Mouse (Mus musculus) large intestine, adult 2 months (tissue): Measurements from ENCODE around the gene Myf6. TPM values are rescaled to one million over a fixed set of nuclear protein-coding genes. Genes with fewer than 3 reads are reported as not detected.

ENCODE experiments used
- DNase-seq: peaks from one replicate; pipeline ENCODE4 v3.0.0-alpha.2; 2012; ENCODE audit warnings: low read depth, low spot score
- WGBS: fragments of 180-500 bp; shearing (Covaris S2); methylation state at CpG from one replicate; pipeline ENCODE4 v1.1.7; 2018; 5-methylcytosine and 5-hydroxymethylcytosine counted together
- polyA plus RNA-seq: library from polyadenylated mRNA; depleted of rRNA; stranded (reverse); fragments of >200 nt; gene quantifications from 2 replicates; pipeline ENCODE4 v1.2.3, GENCODE M21; 2012; rRNA removed

Myf6 gene
- not detected in 2 replicates for polyA plus RNA-seq

GRCm38 (mm10) chr10:107494568-107494967, at the start of gene Myf6:
Myf6 (minus strand) TSS chr10:107494737.
- 92% methylated on average over 6 of the region's 6 CpGs for WGBS
- DNase-seq, result no peak

DNA sequence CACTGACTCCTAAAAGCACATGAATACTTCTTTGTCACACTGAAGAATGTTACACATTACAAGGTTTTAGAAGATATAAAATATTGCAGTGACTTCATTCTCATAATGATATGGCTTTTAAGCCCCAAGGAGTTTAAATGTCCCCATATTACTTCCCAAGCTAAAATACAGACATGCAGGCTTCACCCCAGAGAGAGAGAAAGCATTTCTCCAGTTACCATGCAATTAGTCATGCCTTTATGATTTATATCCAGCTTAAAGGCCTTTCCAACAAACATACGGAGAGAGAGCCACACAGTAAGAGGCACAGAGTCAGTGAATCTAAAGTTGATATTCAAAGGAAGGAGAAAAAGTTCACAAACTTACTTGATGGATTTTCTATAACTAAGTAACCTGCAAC, 48.5 kb upstream of the Myf6 start:
- DNase-seq, result no peak
- WGBS, result 19% methylated on average over 1 of the region's 1 CpGs

- no peak for DNase-seq
- WGBS, result 75% methylated on average over 1 of the region's 1 CpGs
Observed at GRCm38 (mm10) chr10:107528758-107529157, 34.2 kb upstream of the Myf6 start.

DNA sequence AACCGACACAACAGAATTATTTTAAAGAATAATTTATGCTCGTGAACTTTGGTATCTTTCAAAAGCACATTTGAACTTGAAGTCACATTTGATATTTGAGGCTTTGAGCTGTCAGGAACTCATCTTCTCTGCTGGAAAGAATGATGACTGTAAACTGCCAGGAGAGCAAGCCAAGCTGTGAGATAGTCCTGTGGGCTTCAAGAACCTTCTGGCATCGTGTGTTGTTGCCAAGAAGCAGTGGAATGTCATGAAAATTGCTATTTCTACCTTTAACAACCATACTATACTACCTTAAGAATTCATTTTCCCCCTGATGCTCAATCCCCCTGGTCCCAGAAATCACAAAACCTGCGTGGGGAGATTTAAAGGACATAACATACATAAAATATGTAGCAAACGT, 24.7 kb upstream of the Myf6 start:
- WGBS, result 68% methylated on average over 5 of the region's 5 CpGs
- DNase-seq, result no peak

DNA sequence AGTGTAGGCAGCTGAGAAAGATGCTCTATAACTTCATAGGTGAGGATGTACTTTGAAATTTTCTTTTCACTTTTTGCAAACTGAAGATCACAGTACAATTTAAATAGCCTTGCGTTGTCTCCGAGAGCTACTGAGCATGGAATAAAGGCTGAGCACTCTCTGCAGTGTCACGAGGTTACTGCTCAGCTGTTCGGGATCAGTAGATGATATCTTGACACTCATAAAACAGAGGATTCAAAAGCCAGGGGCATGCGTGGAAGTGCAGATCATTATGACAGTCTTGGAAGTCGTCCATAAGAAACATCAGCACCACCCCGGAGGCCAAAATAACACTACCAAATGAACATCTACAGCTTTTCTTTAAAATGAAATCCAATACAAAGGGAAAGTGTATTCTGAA, 22.1 kb upstream of the Myf6 start:
- DNase-seq, result no peak
- 53% methylated on average over 7 of the region's 7 CpGs for WGBS

DNA sequence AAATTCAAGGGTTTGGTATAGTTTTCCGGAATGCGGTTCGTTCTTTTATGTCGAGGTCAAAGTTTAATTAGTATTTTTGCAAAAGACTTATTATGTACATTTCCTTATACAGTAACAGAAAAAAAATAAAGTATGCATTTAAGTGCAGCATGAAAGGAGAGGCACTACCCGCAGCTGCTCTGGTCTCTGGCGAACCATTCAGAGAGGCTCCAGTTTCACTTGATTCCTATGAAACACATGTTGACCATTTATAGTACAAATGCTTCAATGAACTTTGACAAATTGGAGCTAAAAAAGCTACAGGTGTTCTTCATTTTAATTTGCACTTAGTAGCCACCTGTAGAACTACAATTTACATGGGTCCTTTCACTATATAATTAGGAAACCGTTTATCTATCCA, 20.2 kb upstream of the Myf6 start:
- no peak for DNase-seq
- 53% methylated on average over 7 of the region's 7 CpGs for WGBS

DNA sequence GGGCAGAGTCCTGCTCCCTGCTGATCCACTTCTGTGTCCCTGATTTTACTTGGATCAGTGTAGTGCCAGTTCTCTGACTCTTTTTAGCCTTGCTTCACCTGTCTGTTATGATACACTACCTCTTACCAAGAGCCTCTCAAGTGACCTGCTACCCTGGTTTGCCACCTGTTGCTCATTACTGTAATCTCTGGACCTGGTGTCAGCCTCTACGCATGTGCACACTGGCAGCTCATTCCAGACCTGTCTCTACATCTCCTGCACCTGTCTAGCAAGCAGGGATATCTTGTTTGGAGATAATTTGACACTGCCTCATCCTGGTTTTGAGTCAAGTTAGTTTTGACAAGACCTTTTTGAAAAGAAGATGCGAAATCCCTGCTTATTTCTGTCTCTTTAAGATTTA, 11.9 kb upstream of the Myf6 start:
- 82% methylated on average over 2 of the region's 2 CpGs for WGBS
- no peak for DNase-seq

DNA sequence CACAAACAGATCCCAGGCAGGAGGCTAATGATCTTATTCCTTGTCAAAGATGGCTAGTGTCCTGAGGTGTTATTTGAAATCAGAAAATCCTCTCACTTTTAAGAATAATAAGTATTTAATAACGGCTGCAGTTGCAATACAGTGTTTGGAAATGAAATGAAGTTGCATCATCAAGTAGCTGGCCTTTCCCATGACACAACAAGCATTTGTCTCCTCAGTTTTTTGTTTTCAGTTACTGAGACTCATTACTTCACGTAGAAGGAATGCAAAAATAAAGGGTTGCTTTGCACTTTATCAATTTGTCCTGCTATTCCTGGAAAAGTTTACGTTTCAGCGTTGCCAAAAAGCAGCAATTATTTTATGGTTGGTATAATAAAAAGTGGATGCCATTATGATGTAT, 8.9 kb upstream of the Myf6 start:
- no peak for DNase-seq
- WGBS, result 47% methylated on average over 4 of the region's 4 CpGs

DNA sequence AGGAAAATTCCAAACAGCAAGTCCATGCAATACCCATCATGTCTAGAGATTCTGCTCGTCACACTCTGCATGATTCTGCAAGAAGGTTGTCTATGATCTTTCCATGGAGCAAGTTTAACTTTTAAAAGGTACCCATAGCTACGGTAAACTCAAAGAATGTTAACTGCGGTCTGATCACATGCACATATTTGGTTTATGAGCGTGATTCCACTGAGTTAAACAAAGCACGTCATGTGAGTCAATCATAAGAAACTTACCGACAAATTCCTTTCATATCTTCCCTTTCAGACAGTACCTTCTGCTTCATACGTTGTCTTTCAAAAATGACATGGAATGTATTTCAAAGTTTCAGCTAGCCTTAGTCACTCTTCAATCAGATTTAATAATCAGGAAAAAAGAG, 7.7 kb upstream of the Myf6 start:
- DNase-seq, result no peak

GRCm38 (mm10) chr10:107499656-107500055, 5.1 kb upstream of the Myf6 start:
- no peak for DNase-seq
- 63% methylated on average over 7 of the region's 7 CpGs for WGBS

More for the DNA sequence above, 7.7 kb upstream of the Myf6 start:
- 77% methylated on average over 7 of the region's 7 CpGs for WGBS

DNA sequence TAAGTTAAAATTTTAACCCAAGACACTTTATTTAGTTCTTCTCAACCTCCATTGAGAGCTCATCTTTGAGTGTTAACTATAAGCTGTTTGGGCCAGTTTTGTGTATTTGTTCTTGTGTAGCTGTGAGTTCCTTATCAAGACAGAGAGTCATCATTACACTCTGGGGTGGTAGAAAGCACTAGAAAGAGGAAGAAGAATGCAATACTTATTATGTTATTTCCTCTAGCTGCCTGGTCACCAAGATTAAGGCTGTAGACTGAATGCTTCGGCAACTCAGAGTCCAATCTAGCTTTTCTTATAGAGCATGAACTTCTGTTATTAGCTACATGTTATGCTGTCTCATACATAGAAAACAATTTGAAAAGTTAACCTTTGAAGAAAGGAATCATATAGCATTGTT, 1.9 kb upstream of the Myf6 start:
- DNase-seq, result no peak
- WGBS, result 82% methylated on average over 1 of the region's 1 CpGs

DNA sequence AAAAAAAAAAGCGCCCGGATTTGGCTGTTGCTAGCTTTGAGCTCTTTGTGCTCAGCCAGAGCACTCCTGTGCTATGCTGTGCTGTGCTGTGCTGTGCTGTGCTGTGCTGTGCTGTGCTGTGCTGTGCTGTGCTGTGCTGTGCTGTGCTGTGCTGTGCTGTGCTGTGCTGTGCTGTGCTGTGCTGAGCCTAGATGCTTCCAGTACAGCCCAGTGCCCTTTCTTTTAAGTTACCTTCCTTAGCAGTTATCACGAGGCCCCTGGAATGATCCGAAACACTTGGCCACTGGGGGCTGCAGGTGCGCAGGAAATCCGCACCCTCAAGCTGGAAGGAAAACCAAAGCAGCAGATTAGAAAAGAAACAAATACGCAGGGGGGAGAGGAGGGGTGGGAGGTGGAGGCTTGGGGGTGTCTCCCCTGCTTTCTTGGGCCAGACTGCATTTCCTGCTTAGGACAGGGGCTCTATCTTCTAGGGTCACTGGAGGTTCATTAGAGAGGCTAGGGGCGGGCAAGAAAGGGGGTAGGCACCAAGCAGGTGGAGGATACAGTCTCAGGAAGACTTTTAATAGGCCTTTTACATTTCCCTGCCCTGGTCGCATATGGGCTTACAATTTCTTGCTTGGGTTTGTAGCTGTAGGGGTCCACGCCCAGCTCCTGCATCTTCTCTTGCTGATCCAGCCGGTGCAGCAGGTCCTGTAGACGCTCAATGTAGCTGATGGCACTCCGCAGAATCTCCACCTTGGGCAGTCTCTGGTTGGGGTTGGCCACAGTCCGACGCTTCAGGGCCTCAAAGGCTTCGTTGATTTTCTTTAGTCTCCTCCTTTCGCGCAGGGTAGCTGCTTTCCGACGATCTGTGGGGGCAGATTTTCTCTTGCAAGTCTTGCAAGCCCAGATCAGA, 710 bp downstream of the Myf6 start:
- no peak for DNase-seq
- 56% methylated on average over 20 of the region's 20 CpGs for WGBS

- WGBS, result 24% methylated on average over 18 of the region's 18 CpGs
- no peak for DNase-seq
Observed at GRCm38 (mm10) chr10:107492867-107493579, 1.5 kb downstream of the Myf6 start.

GRCm38 (mm10) chr10:107488654-107489315, 5.8 kb downstream of the Myf6 start:
- WGBS, result 50% methylated on average over 12 of the region's 12 CpGs
- no peak for DNase-seq

DNA sequence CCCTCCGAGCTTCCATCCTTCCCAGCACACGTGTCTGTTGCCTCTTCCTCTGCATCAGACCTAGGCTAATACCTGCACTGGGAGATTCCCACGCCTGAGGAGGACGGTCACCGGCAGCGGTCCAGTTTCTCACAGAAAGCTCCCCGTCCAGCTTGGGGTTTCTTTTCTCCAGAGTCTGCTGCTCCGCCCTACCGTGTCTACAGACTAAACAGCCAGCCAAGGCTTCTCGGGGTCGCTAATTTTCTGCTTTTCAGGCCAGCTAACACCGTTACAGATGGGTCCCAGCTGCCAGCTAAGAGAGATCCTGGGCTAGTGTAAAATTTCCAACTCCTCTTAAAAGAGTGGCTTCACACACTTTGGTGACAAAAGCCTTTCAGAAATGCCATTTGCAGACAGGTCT, 7.8 kb downstream of the Myf6 start:
- WGBS, result 50% methylated on average over 12 of the region's 12 CpGs
- DNase-seq, result no peak

DNA sequence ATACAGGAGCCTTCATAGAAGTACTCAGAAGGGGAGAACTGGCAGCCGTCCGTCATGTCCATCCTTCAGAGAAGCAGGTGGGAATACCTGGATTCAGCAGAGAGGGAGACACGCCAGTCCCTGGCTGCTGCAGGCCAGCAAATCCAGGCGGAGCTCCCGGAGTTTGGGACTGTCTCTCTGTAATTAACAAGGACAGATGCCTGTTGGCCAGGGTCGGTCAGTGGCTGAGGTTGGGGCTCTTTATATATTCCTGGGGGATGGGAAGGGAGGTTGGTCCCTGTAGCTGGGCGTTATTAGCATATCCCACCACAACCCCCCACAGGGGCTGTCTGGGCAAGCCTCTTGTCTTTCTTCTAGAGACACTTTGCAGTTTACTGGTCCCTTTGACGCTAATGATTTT, 8.7 kb downstream of the Myf6 start, which contains the start of gene Myf5:
Myf5 (minus strand) TSS at position 265 of the 400 bp plus-strand sequence.
- no peak for DNase-seq
- 56% methylated on average over 8 of the region's 8 CpGs for WGBS

GRCm38 (mm10) chr10:107484050-107484449, 10.5 kb downstream of the Myf6 start:
- no peak for DNase-seq
- WGBS, result 45% methylated on average over 10 of the region's 10 CpGs

GRCm38 (mm10) chr10:107473497-107473896, 21.0 kb downstream of the Myf6 start:
- 54% methylated on average over 2 of the region's 2 CpGs for WGBS
- no peak for DNase-seq

GRCm38 (mm10) chr10:107471712-107472111, 22.8 kb downstream of the Myf6 start:
- no peak for DNase-seq
- 86% methylated on average over 5 of the region's 5 CpGs for WGBS

DNA sequence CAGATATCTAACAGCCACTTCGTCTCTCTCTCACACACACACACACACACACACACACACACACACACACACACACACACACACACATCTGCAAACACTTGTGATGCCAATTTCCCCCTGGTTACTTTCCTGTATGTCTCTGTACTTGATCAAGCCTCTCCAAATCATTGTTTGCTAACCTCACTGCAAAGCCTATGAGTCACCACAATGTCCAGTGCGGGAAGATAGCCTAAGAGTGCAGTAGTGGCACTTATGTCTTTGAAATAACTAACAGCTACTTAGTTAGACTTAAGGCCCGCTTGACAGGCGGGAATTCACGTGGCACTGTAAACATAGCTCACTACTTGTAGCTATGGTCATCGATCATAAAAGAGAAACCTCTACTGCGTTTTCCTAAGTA, 26.7 kb downstream of the Myf6 start:
- DNase-seq, result no peak
- 64% methylated on average over 7 of the region's 7 CpGs for WGBS
